8 mouse cellular contexts compared by ENCODE assay signal in genomic region chr6:114642601-114643528, GRCm38 (mm10). TPM values are rescaled to one million over a fixed set of nuclear protein-coding genes. Genes with fewer than 3 reads are reported as not detected.
DNase-seq lines count a peak whose midpoint lies in the region; ATAC-seq lines count a peak whose summit lies in the region.

Atg7 (plus strand) TSS chr6:114643097.

- peak within 1 kb of the TSS; percentile 84 for H3K4me2 ChIP-seq in heart, embryonic 13.5 days
- H3K4me2 ChIP-seq in liver, embryonic 12.5 days, result peak within 1 kb of the TSS; percentile 85
- H3K4me2 ChIP-seq in stomach, embryonic 15.5 days, result peak within 1 kb of the TSS; percentile 72

- peak within 1 kb of the TSS; percentile 65 for H3K4me3 ChIP-seq in heart, embryonic 13.5 days
- H3K4me3 ChIP-seq in liver, embryonic 12.5 days, result peak within 1 kb of the TSS; percentile 83
- H3K4me3 ChIP-seq in stomach, embryonic 15.5 days (replicated peaks), result peak within 1 kb of the TSS; percentile 73

- H3K9me3 ChIP-seq in heart, embryonic 13.5 days, result no peaks in the 10 kb centered on the region
- H3K9me3 ChIP-seq in liver, embryonic 12.5 days (replicated peaks), result no peaks in the 10 kb centered on the region
- no peaks in the 10 kb centered on the region for H3K9me3 ChIP-seq in stomach, embryonic 15.5 days

- peaks cover 19% of the 10 kb centered on the region for H3K27me3 ChIP-seq in heart, embryonic 13.5 days (replicated peaks)
- peaks cover 5% of the 10 kb centered on the region; the same call in 1 of the 2 replicates for H3K27me3 ChIP-seq in liver, embryonic 12.5 days (replicated peaks)
- no peaks in the 10 kb centered on the region for H3K27me3 ChIP-seq in stomach, embryonic 15.5 days (replicated peaks)

- DNase-seq in CD4-positive helper T cell, adult 2 months (ENCODE audit: low read depth, low spot score), result peak; percentile 96
- DNase-seq in brain, embryonic 18.5 days (ENCODE audit: low read depth, low spot score), result peak; percentile 85
- peak; percentile 97 for DNase-seq in kidney, postnatal 10 days
- peak; percentile 89 to 93 for DNase-seq in natural killer cell, adult 2 months (ENCODE audit: low spot score in 2 of 2)

- H3K9ac ChIP-seq in heart, embryonic 13.5 days, result peak within 1 kb of the TSS; percentile 82
- peak within 1 kb of the TSS; percentile 84 for H3K9ac ChIP-seq in liver, embryonic 12.5 days
- H3K9ac ChIP-seq in stomach, embryonic 15.5 days, result peak within 1 kb of the TSS; percentile 57; the same call in 1 of the 2 replicates

- under 1% methylated on average over 38 of the region's 38 CpGs for WGBS in heart, embryonic 13.5 days
- WGBS in liver, embryonic 12.5 days (ENCODE audit: insufficient replicate concordance), result 1% methylated on average over 38 of the region's 38 CpGs
- under 1% methylated on average over 38 of the region's 38 CpGs for WGBS in stomach, embryonic 15.5 days

- H3K4me1 ChIP-seq in heart, embryonic 13.5 days, result peaks cover 17% of the 10 kb centered on the region
- peaks cover 10% of the 10 kb centered on the region for H3K4me1 ChIP-seq in liver, embryonic 12.5 days
- peaks cover 5% of the 10 kb centered on the region for H3K4me1 ChIP-seq in stomach, embryonic 15.5 days

- no peak within 1 kb of the TSS for H3K27ac ChIP-seq in heart, embryonic 13.5 days (replicated peaks)
- H3K27ac ChIP-seq in liver, embryonic 12.5 days, result peak within 1 kb of the TSS; percentile 73
- H3K27ac ChIP-seq in stomach, embryonic 15.5 days, result peak within 1 kb of the TSS; percentile 51; the same call in 1 of the 2 replicates

- no peaks in the 10 kb centered on the region for H3K36me3 ChIP-seq in heart, embryonic 13.5 days
- 0 out of 2 replicates have a peak, but pooled peaks cover 4% of the 10 kb centered on the region for H3K36me3 ChIP-seq in liver, embryonic 12.5 days
- H3K36me3 ChIP-seq in stomach, embryonic 15.5 days, result no peaks in the 10 kb centered on the region

- peak; percentile 97 for ATAC-seq in erythroid progenitor cell, adult 5-6 weeks (replicated peaks; ENCODE audit: low FRiP score, poor library complexity, severe bottlenecking)
- ATAC-seq in heart, embryonic 13.5 days (ENCODE audit: extremely low read depth, insufficient number of reproducible peaks, low FRiP score, low TSS enrichment), result peak; percentile 76; the same call in 1 of the 2 replicates
- ATAC-seq in liver, embryonic 12.5 days, result peak; percentile 84
- peak; percentile 86 for ATAC-seq in stomach, embryonic 15.5 days (ENCODE audit: insufficient read depth, low FRiP score, low read depth)

RNA-seq across cellular contexts. Expression of gene Atg7, which starts in this region (rescaled TPM):
- 20.5 and 23.1 TPM in 2 replicates for total RNA-seq in erythroid progenitor cell, adult 5-6 weeks (2015; ENCODE audit: low replicate concordance)
- 16.7 and 19.8 TPM in 2 replicates for total RNA-seq in erythroid progenitor cell, adult 5-6 weeks (2017; ENCODE audit: low replicate concordance)
- polyA plus RNA-seq in heart, embryonic 13.5 days (2015; fragmentation: Nextera tagmentation; extraction: Ambion mirVana), result 17.0 and 17.5 TPM in 2 replicates
- polyA plus RNA-seq in liver, embryonic 12.5 days (2016; fragmentation: Nextera tagmentation; extraction: Ambion mirVana), result 15.0 and 15.7 TPM in 2 replicates
- polyA plus RNA-seq in stomach, embryonic 15.5 days (2015; fragmentation: Nextera tagmentation; extraction: Ambion mirVana), result 18.4 and 20.7 TPM in 2 replicates
